Mouse (Mus musculus) naive thymus-derived CD4-positive, alpha-beta T cell, adult 5 months (primary cell): ENCODE results near the gene Slc5a8. TPM values are rescaled to one million over a fixed set of nuclear protein-coding genes. Genes with fewer than 3 reads are reported as not detected.

ENCODE experiments used
- polyA plus RNA-seq: library from polyadenylated mRNA; unstranded; fragments of 100-300 nt; shearing (Covaris generic); gene quantifications from one replicate; pipeline ENCODE4 v1.2.1, GENCODE M21; 2017

Slc5a8 gene
- polyA plus RNA-seq: not detected

GRCm38 (mm10) chr10:88885632-88886090 is at the start of gene Slc5a8:
Gene Slc5a8 (plus strand): TSS chr10:88885992.

Other genes starting within 250 kb of the Slc5a8 start
- gene Spic, start 201.0 kb upstream of the Slc5a8 start, polyA plus RNA-seq: not detected
- 43.3 TPM for gene Arl1, start 155.1 kb upstream of the Slc5a8 start, polyA plus RNA-seq
- 27.0 TPM for gene Utp20, start 59.2 kb upstream of the Slc5a8 start, polyA plus RNA-seq